Mouse (Mus musculus) hindbrain, embryonic 11.5 days (tissue): ENCODE measurements around the gene Gm12185. TPM values are rescaled to one million over a fixed set of nuclear protein-coding genes. Genes with fewer than 3 reads are reported as not detected.
"Not testable (repeated sequence)": the region's sequence is repeated elsewhere in the genome, so short reads cannot be mapped to it uniquely, and the experiment has no call there.

ENCODE experiments used
- ATAC-seq: fragments of 200-750 bp; cut with Nextera tagmentation; 2 replicates; pipeline ENCODE4 v1.8.0; 2017; ENCODE audit warnings: mild to moderate bottlenecking, moderate TSS enrichment, moderate library complexity; ENCODE audit not compliant: low FRiP score
- DNase-seq: peaks from one replicate; pipeline ENCODE4 v3.0.0-alpha.2; 2015; ENCODE audit warnings: low spot score
- H3K27ac ChIP-seq: fragments of 300-500 bp; sonication (generic); 2 replicates; pipeline ENCODE4 v1.5.1; 2014; ENCODE audit warnings: mild to moderate bottlenecking, low read depth, low read length
- H3K27me3 ChIP-seq: fragments of 300-500 bp; sonication (generic); 2 replicates; pipeline ENCODE4 v1.6.1; 2014; ENCODE audit warnings: mild to moderate bottlenecking, low read length, moderate library complexity, mixed read lengths; ENCODE audit not compliant: control insufficient read depth, insufficient read depth
- H3K36me3 ChIP-seq: fragments of 300-500 bp; sonication (generic); 2 replicates; pipeline ENCODE4 v1.6.1; 2014; ENCODE audit warnings: mild to moderate bottlenecking, low read length, moderate library complexity, mixed read lengths; ENCODE audit not compliant: control insufficient read depth, insufficient read depth
- H3K4me1 ChIP-seq: fragments of 300-500 bp; sonication (generic); replicated peaks from 2 replicates; pipeline ENCODE4 v1.6.1; 2014; ENCODE audit warnings: low read length, mixed read lengths; ENCODE audit not compliant: control insufficient read depth, insufficient read depth
- H3K4me2 ChIP-seq: fragments of 300-500 bp; sonication (generic); replicated peaks from 2 replicates; pipeline ENCODE4 v1.6.1; 2014; ENCODE audit warnings: mild to moderate bottlenecking, low read depth, low read length
- H3K4me3 ChIP-seq: fragments of 300-500 bp; sonication (generic); 2 replicates; pipeline ENCODE4 v1.5.1; 2014; ENCODE audit warnings: low read depth, low read length
- H3K9ac ChIP-seq: fragments of 300-500 bp; sonication (generic); 2 replicates; pipeline ENCODE4 v1.6.1; 2014; ENCODE audit warnings: low read depth, low read length
- H3K9me3 ChIP-seq: fragments of 300-500 bp; sonication (generic); 2 replicates; pipeline ENCODE4 v1.6.1; 2016; ENCODE audit warnings: low read length; ENCODE audit not compliant: control insufficient read depth
- WGBS: fragments of 180-500 bp; shearing (Covaris S2); extraction: QIAGEN DNeasy Blood & Tissue Kit; methylation state at CpG from one replicate; pipeline ENCODE4 v1.1.7; 2014; 5-methylcytosine and 5-hydroxymethylcytosine counted together
- polyA plus RNA-seq: library from polyadenylated mRNA; unstranded; fragments of >200 nt; fragmentation: Nextera tagmentation; extraction: Ambion mirVana; gene quantifications from 2 replicates; pipeline ENCODE4 v1.2.1, GENCODE M21; 2014

The Gm12185 gene
- not detected in 2 replicates for polyA plus RNA-seq

- not testable (repeated sequence) for H3K27ac ChIP-seq, H3K36me3 ChIP-seq, H3K9me3 ChIP-seq, ATAC-seq, H3K9ac ChIP-seq, DNase-seq, H3K4me2 ChIP-seq, H3K4me3 ChIP-seq, H3K27me3 ChIP-seq, H3K4me1 ChIP-seq
- 72% methylated on average over 4 of the region's 4 CpGs for WGBS
Measured at GRCm38 (mm10) chr11:48991740-48992520, at the start of gene Gm12185. Gene Gm12185, minus strand, starts transcription at chr11:48992226.

DNA sequence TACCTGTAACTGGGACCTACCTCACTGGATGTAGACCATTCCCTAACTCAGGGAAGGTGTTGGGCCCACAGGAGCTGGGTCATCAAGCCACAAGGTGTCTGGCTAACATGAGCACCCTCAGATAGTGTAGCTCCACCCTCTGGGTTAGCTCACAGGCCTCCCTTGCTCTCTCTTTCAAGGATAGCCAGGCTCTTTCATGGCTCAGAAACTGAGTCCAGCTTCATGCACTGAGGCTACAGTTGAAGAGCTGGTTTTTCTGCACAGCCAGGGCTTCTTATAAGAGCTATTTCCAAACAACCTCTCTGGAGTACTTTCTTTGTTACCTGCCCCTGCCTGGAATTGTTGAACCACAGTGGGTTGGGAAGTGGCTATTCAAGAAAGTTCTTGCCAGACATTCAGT lies 20.0 kb upstream of the Gm12185 start:
- not testable (repeated sequence) for H3K4me2 ChIP-seq, DNase-seq, H3K27me3 ChIP-seq, H3K9ac ChIP-seq, H3K27ac ChIP-seq, ATAC-seq, H3K36me3 ChIP-seq, H3K9me3 ChIP-seq, H3K4me1 ChIP-seq, H3K4me3 ChIP-seq

GRCm38 (mm10) chr11:49006785-49007184 lies 14.8 kb upstream of the Gm12185 start:
- DNase-seq, H3K4me1 ChIP-seq, H3K27me3 ChIP-seq, H3K36me3 ChIP-seq, ATAC-seq, H3K4me3 ChIP-seq, H3K9me3 ChIP-seq, H3K27ac ChIP-seq, H3K9ac ChIP-seq, H3K4me2 ChIP-seq: not testable (repeated sequence)
- 30% methylated on average over 1 of the region's 1 CpGs for WGBS

DNA sequence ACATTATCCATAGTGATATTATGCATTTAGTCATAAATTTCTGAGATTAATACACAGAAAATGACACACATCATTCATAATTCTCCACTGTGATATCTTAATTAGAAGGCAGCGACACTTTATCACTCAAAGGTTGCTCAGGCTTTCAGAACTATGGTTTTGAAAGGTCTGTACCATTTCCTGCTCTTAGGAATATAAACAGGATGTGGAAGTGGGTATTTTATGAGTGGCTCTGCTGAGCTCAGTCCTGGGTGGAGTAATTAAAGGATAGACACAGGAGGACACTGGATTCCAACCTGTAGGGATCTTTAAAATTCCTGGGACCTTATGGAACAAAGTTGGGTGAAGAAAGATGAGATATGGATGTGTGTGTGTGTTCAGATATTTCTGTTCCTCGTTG lies 14.3 kb upstream of the Gm12185 start:
- not testable (repeated sequence) for H3K4me1 ChIP-seq, H3K36me3 ChIP-seq, H3K4me2 ChIP-seq, H3K4me3 ChIP-seq, ATAC-seq, DNase-seq, H3K27ac ChIP-seq, H3K9me3 ChIP-seq, H3K27me3 ChIP-seq, H3K9ac ChIP-seq
- 80% methylated on average over 2 of the region's 2 CpGs for WGBS

GRCm38 (mm10) chr11:49000411-49000810 lies 8.4 kb upstream of the Gm12185 start:
- not testable (repeated sequence) for ATAC-seq, H3K27ac ChIP-seq, H3K27me3 ChIP-seq, H3K4me2 ChIP-seq, H3K36me3 ChIP-seq, H3K9me3 ChIP-seq, H3K4me1 ChIP-seq, H3K4me3 ChIP-seq, H3K9ac ChIP-seq, DNase-seq
- WGBS, result 75% methylated on average over 1 of the region's 1 CpGs

DNA sequence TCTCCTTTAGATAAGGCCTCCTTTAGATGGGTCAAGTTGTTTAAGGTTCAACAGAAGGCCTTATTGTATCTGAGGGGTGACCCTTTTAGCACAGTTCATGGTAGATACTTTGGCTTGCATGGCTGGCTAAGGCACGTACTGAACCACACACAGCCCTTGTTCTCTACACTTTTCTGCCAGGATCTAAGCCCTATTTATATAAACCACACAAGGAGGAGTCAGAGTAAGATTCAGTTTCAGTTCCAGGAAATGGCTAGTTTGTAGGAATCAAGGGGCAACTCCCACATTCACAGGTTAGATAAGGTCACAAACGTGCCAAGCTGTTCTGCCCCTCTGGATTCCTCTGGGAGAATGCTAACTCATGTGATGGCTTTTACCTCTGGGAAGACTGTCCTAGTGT lies 2.0 kb upstream of the Gm12185 start, which contains the start of gene Tgtp1:
Tgtp1 (minus strand) TSS at position 155 of the 400 bp plus-strand sequence.
- not testable (repeated sequence) for H3K27me3 ChIP-seq, H3K4me3 ChIP-seq, H3K27ac ChIP-seq, H3K36me3 ChIP-seq, H3K9ac ChIP-seq, H3K4me2 ChIP-seq, H3K9me3 ChIP-seq, ATAC-seq, DNase-seq, H3K4me1 ChIP-seq
- 51% methylated on average over 2 of the region's 2 CpGs for WGBS

DNA sequence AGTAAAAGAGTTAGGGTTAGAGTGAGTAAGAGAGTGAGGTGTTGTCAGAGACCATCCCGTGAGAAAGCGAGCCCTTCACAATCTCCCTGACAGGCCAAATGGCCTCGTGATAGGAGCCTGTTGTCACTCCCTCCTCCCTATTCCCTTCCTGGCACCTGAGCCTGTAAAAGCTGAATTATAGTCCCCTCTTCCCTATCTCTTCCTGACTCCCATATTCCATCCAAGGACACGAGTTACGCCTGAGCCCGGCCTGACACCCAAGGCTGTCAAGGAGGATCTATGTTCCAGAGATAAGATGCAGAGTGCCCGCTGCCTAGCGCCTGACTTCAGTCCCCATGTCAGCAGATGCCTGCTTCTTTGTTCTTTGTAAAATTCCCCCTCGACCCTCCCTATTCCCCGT lies 1.3 kb upstream of the Gm12185 start:
- not testable (repeated sequence) for H3K4me2 ChIP-seq, ATAC-seq, H3K4me3 ChIP-seq, DNase-seq, H3K27me3 ChIP-seq, H3K9ac ChIP-seq, H3K9me3 ChIP-seq, H3K27ac ChIP-seq, H3K4me1 ChIP-seq, H3K36me3 ChIP-seq
- WGBS, result 61% methylated on average over 10 of the region's 10 CpGs

GRCm38 (mm10) chr11:48989981-48990380 lies 2.0 kb downstream of the Gm12185 start:
- 82% methylated on average over 1 of the region's 2 CpGs for WGBS

DNA sequence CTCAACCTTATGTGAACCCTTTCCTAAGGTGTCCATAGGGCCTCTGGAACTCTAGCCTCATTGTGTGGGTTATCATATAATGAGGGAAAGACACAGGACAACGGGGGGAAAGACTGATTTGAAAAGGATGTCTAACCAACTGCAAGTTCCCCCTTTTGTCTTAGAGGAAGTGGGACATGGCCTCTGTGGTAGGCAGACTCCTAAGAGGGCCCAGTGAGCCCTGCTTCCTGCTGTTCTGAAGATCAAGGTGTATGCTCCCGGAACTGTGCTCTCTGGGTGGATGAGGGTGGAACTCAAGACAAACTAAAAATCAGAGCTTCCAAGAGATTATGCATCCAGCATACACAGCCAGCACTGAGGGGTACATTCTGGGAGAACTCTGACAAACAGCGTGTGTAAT lies 3.8 kb downstream of the Gm12185 start:
- not testable (repeated sequence) for DNase-seq, H3K9ac ChIP-seq, ATAC-seq, H3K27ac ChIP-seq, H3K36me3 ChIP-seq, H3K4me3 ChIP-seq, H3K9me3 ChIP-seq, H3K4me1 ChIP-seq, H3K27me3 ChIP-seq, H3K4me2 ChIP-seq
- WGBS, result 88% methylated on average over 2 of the region's 3 CpGs

More at GRCm38 (mm10) chr11:48989981-48990380, 2.0 kb downstream of the Gm12185 start:
- not testable (repeated sequence) for ATAC-seq, H3K36me3 ChIP-seq, H3K4me2 ChIP-seq, H3K4me3 ChIP-seq, H3K9ac ChIP-seq, H3K27ac ChIP-seq, H3K4me1 ChIP-seq, DNase-seq, H3K9me3 ChIP-seq, H3K27me3 ChIP-seq
